ENCODE assay signal across 11 mouse cellular contexts in the genomic region with DNA sequence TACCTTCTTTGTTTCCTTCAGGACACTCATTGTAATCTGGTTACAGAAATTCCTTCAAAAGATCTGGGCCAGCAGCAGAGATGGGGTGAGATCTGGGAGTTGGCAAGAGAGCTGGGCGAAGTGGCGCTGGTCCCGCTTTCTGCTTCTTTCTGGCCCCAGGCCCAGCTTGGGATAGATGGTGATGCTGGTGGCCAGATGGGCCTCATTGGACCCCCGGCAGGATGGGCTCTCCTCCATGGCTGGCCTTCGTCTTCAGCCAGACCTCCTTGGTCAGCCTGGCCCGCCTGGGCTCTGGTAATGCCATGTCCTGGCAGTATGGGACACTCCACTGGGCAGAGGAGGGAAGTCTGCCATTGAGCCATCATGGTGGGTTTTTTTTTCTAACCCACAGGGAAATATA.
DNase-seq lines count a peak whose midpoint lies in the region; TF ChIP-seq lines count a peak whose summit lies in the region.
"Had no signal": no experiment of that assay in that cellular context is flagged by ENCODE, and none has a peak within 500 bp of the region (broad histone marks: within the 10 kb centered on the region; RNA-seq: fewer than 3 reads in every experiment).

No protein-coding gene starts in this region.

- peak; percentile 58 to 59 for DNase-seq in layer of hippocampus, postnatal 10 days (ENCODE audit: low spot score in 2 of 2)
- no peak for DNase-seq in layer of hippocampus, postnatal 36 days
- peak; percentile 83 for DNase-seq in brain, adult 2 months (ENCODE audit: low read depth, low spot score)
- peak; percentile 49 for DNase-seq in brain, embryonic 14.5 days (ENCODE audit: low read depth)
- peak; percentile 87 for DNase-seq in cerebellum, adult 9-11 months
- DNase-seq in thymus, postnatal 36 days, result no peak
- no peak for DNase-seq in heart, adult 18-20 months
- DNase-seq: gastrocnemius, postnatal 14 days; kidney, postnatal 4 days; midbrain, embryonic 14.5 days; retina, postnatal 1 day had no signal

- no peak for TF ChIP-seq POLR2A in brain, embryonic 14.5 days (IDR thresholded peaks at IDR 0.05; ENCODE audit: borderline replicate concordance, extremely low read depth, insufficient read depth, insufficient read length, poor library complexity, severe bottlenecking)

- TF ChIP-seq CTCF in brain, embryonic 14.5 days (IDR thresholded peaks at IDR 0.05; ENCODE audit: borderline replicate concordance, extremely low read depth, insufficient read depth, insufficient read length), result no peak

Comparison
In these comparisons a context has a peak if more than half of its experiments do, and no peak if none do; other contexts are left out.
1. DNase-seq: peak in layer of hippocampus, postnatal 10 days (2 of 2), brain, adult 2 months (single experiment), brain, embryonic 14.5 days (single experiment) and cerebellum, adult 9-11 months (single experiment); none in layer of hippocampus, postnatal 36 days (0 of 2), thymus, postnatal 36 days (0 of 2) and heart, adult 18-20 months (0 of 2).